Comparison of ENCODE assay signal across 8 mouse cellular contexts in genomic region chr7:126929046-126929445, GRCm38 (mm10). TPM values are rescaled to one million over a fixed set of nuclear protein-coding genes. Genes with fewer than 3 reads are reported as not detected.
A peak's percentile ranks its signal among the peaks of the same experiment; 100 is the strongest.
DNase-seq lines count a peak whose midpoint lies in the region; ATAC-seq and TF ChIP-seq lines count a peak whose summit lies in the region.

No protein-coding gene starts in this region.

- under 1% methylated on average over 27 of the region's 27 CpGs for WGBS in hindbrain, postnatal 0 days
- under 1% methylated on average over 27 of the region's 27 CpGs for WGBS in midbrain, embryonic 11.5 days

- H3K27me3 ChIP-seq in hindbrain, postnatal 0 days (ENCODE audit: insufficient read depth, low read length), result no peaks in the 10 kb centered on the region
- no peaks in the 10 kb centered on the region for H3K27me3 ChIP-seq in midbrain, embryonic 11.5 days (ENCODE audit: control insufficient read depth, insufficient read depth, low read length)

- H3K9me3 ChIP-seq in hindbrain, postnatal 0 days (ENCODE audit: low read length), result no peaks in the 10 kb centered on the region
- no peaks in the 10 kb centered on the region for H3K9me3 ChIP-seq in midbrain, embryonic 11.5 days (ENCODE audit: control insufficient read depth, low read length)

- H3K4me2 ChIP-seq in hindbrain, postnatal 0 days (ENCODE audit: low read depth, low read length), result peak overlapping the region; percentile 98
- peak overlapping the region; percentile 98 for H3K4me2 ChIP-seq in midbrain, embryonic 11.5 days

- H3K36me3 ChIP-seq in hindbrain, postnatal 0 days (ENCODE audit: insufficient read depth, low read length), result peaks cover 4% of the 10 kb centered on the region; the same call in 1 of the 2 replicates
- H3K36me3 ChIP-seq in midbrain, embryonic 11.5 days (ENCODE audit: control insufficient read depth, insufficient read depth, low read length), result peaks cover 4% of the 10 kb centered on the region; the same call in 1 of the 2 replicates

- peak overlapping the region; percentile 68 for H3K4me3 ChIP-seq in hindbrain, postnatal 0 days (ENCODE audit: low read length)
- peak overlapping the region; percentile 86 for H3K4me3 ChIP-seq in midbrain, embryonic 11.5 days (ENCODE audit: low read depth, low read length)

- ATAC-seq in hindbrain, postnatal 0 days, result peak; percentile 82
- no peak; the same call in 1 of the 2 replicates for ATAC-seq in midbrain, embryonic 11.5 days (ENCODE audit: low FRiP score)

- no peak for TF ChIP-seq CTCF in hindbrain, postnatal 0 days (IDR thresholded peaks at IDR 0.05; ENCODE audit: low read depth)

- H3K4me1 ChIP-seq in hindbrain, postnatal 0 days (ENCODE audit: insufficient read depth, low read length), result 0 out of 2 replicates have a peak, but pooled peaks cover 6% of the 10 kb centered on the region
- peaks cover 10% of the 10 kb centered on the region for H3K4me1 ChIP-seq in midbrain, embryonic 11.5 days (ENCODE audit: control insufficient read depth, insufficient read depth, low read length)

- H3K27ac ChIP-seq in hindbrain, postnatal 0 days, result peak overlapping the region; percentile 79
- H3K27ac ChIP-seq in midbrain, embryonic 11.5 days (ENCODE audit: low read depth, low read length), result peak overlapping the region; percentile 51

- DNase-seq in adrenal gland, adult (ENCODE audit: inconsistent age in 2 of 2, low spot score in 1 of 2), result peak; percentile 62 to 83
- no peak for DNase-seq in adrenal gland, adult 8-10 months
- peak; percentile 41 for DNase-seq in right cerebral cortex, postnatal 14 days
- DNase-seq in right cerebral cortex, postnatal 4 days, result no peak
- DNase-seq in hindbrain, postnatal 0 days (ENCODE audit: low spot score), result no peak
- no peak for DNase-seq in midbrain, embryonic 11.5 days (ENCODE audit: low spot score, missing footprints)
- no peak for DNase-seq in cerebellum, adult 11-12 months
- DNase-seq in layer of hippocampus, adult 8-10 months (ENCODE audit: low spot score in 2 of 2), result no peak

- H3K9ac ChIP-seq in hindbrain, postnatal 0 days (replicated peaks; ENCODE audit: low read length), result peak overlapping the region; percentile 68
- peak overlapping the region; percentile 84 for H3K9ac ChIP-seq in midbrain, embryonic 11.5 days (ENCODE audit: low read length)

RNA-seq across cellular contexts. Expression of gene Kctd13, which starts 0.4 kb away (rescaled TPM):
- 10 to 100 TPM; 20.9 to 35.2 (median 33.6) TPM for total RNA-seq in adrenal gland, adult 8-10 months (2022)
- 113 and 128 TPM in 2 replicates for total RNA-seq in hindbrain, postnatal 0 days (2014; rRNA removed)
- polyA plus RNA-seq in hindbrain, postnatal 0 days (2015; fragmentation: Nextera tagmentation; extraction: Ambion mirVana), result 124 and 129 TPM in 2 replicates
- polyA plus RNA-seq in midbrain, embryonic 11.5 days (2014; fragmentation: Nextera tagmentation; extraction: Ambion mirVana), result 26.5 and 26.8 TPM in 2 replicates
- 100 to 1,000 TPM; 137 to 173 (median 161) TPM for total RNA-seq in layer of hippocampus, adult 8-10 months (2022)

RNA-seq across cellular contexts. Expression of gene Tmem219, which starts 6.3 kb away (rescaled TPM):
- 10 to 100 TPM; 29.4 to 48.6 (median 37.2) TPM for total RNA-seq in adrenal gland, adult 8-10 months (2022)
- total RNA-seq in hindbrain, postnatal 0 days (2014; rRNA removed), result 45.9 and 47.0 TPM in 2 replicates
- 35.1 and 39.1 TPM in 2 replicates for polyA plus RNA-seq in hindbrain, postnatal 0 days (2015; fragmentation: Nextera tagmentation; extraction: Ambion mirVana)
- polyA plus RNA-seq in midbrain, embryonic 11.5 days (2014; fragmentation: Nextera tagmentation; extraction: Ambion mirVana), result 25.6 and 26.5 TPM in 2 replicates
- total RNA-seq in layer of hippocampus, adult 8-10 months (2022), result 10 to 100 TPM; 21.8 to 34.3 (median 25.6) TPM

RNA-seq across cellular contexts. Expression of gene Asphd1, which starts 20.3 kb away (rescaled TPM):
- total RNA-seq in adrenal gland, adult 8-10 months (2022), result 1 to 10 TPM; 1.7 to 5.0 (median 3.7) TPM
- 35.7 and 58.1 TPM in 2 replicates for total RNA-seq in hindbrain, postnatal 0 days (2014; rRNA removed)
- 15.9 and 16.0 TPM in 2 replicates for polyA plus RNA-seq in hindbrain, postnatal 0 days (2015; fragmentation: Nextera tagmentation; extraction: Ambion mirVana)
- polyA plus RNA-seq in midbrain, embryonic 11.5 days (2014; fragmentation: Nextera tagmentation; extraction: Ambion mirVana), result 1.2 and 1.5 TPM in 2 replicates
- 10 to 100 TPM; 27.2 to 41.0 (median 31.5) TPM for total RNA-seq in layer of hippocampus, adult 8-10 months (2022)

RNA-seq across cellular contexts. Expression of gene Sez6l2, which starts 21.3 kb away (rescaled TPM):
- 100 to 1,000 TPM in 3 of 4 experiments, 10 to 100 TPM in 1; 94.1 to 133 (median 117) TPM for total RNA-seq in adrenal gland, adult 8-10 months (2022)
- 253 and 282 TPM in 2 replicates for total RNA-seq in hindbrain, postnatal 0 days (2014; rRNA removed)
- 58.8 and 66.5 TPM in 2 replicates for polyA plus RNA-seq in hindbrain, postnatal 0 days (2015; fragmentation: Nextera tagmentation; extraction: Ambion mirVana)
- polyA plus RNA-seq in midbrain, embryonic 11.5 days (2014; fragmentation: Nextera tagmentation; extraction: Ambion mirVana), result 7.8 and 9.9 TPM in 2 replicates
- total RNA-seq in layer of hippocampus, adult 8-10 months (2022), result 100 to 1,000 TPM; 433 to 476 (median 455) TPM

RNA-seq across cellular contexts. Expression of gene Taok2, which starts 44.5 kb away (rescaled TPM):
- total RNA-seq in adrenal gland, adult 8-10 months (2022), result 100 to 1,000 TPM in 2 of 4 experiments, 10 to 100 TPM in 2; 68.1 to 117 (median 94.5) TPM
- total RNA-seq in hindbrain, postnatal 0 days (2014; rRNA removed), result 140 and 143 TPM in 2 replicates
- polyA plus RNA-seq in hindbrain, postnatal 0 days (2015; fragmentation: Nextera tagmentation; extraction: Ambion mirVana), result 41.0 and 43.7 TPM in 2 replicates
- polyA plus RNA-seq in midbrain, embryonic 11.5 days (2014; fragmentation: Nextera tagmentation; extraction: Ambion mirVana), result 25.7 and 27.2 TPM in 2 replicates
- 100 to 1,000 TPM; 146 to 179 (median 151) TPM for total RNA-seq in layer of hippocampus, adult 8-10 months (2022)

Comparison
In these comparisons a context has a peak if more than half of its experiments do, and no peak if none do; other contexts are left out.
1. DNase-seq: peak in adrenal gland, adult (2 of 2) and right cerebral cortex, postnatal 14 days (single experiment); none in adrenal gland, adult 8-10 months (single experiment), right cerebral cortex, postnatal 4 days (single experiment), hindbrain, postnatal 0 days (single experiment), midbrain, embryonic 11.5 days (single experiment), cerebellum, adult 11-12 months (single experiment) and layer of hippocampus, adult 8-10 months (0 of 2).